Mouse (Mus musculus): ENCODE measurements around the gene Fars2. TPM values are rescaled to one million over a fixed set of nuclear protein-coding genes. Genes with fewer than 3 reads are reported as not detected.

Gene Fars2
- total and polyA plus RNA-seq, 2 experiments from 2014 or later: 54.8 to 78.9 TPM

DNA sequence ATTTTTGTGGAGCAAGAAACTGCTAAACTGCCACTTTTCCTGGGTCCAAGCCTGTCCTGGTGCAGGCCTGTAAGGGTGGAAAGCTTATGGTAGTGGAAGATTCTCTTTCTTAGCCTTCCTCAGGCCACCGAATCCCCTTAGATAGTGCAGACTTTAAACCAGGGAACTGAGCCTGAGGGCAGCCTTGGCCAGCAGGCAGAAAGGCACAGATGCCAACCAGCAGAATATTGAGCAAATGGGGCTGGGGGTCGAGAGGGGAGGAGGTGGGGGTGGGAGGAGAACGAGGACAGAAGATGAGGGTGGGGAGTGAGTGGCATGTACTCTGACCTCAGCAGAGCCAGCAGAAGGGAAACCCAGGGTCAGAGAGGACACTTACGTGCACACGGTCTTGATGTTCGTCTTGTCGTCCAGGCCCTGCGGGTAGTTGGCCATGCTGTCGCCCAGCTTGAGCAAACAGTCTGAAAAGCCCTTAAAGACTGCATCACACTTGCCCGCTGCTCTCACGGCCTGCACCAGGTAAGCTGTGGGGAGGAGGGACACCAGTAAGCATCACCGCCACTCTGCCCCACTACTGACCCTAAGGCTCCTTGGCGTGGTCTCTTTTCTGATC is 612.6 kb downstream of the Fars2 start:
- Histone ChIP-seq H3K4me2 (ENCODE audit: low read depth, low read length) (no peak overlapping the region), H3K9ac (replicated peaks; ENCODE audit: low read depth, low read length) (no peak overlapping the region), H3K4me3 (ENCODE audit: low read depth, low read length) (no peak overlapping the region), H3K4me1 (ENCODE audit: control insufficient read depth, insufficient read depth) (0 out of 2 replicates have a peak, but pooled peaks cover 4% of the 10 kb centered on the region), H3K9me3 (replicated peaks; ENCODE audit: control insufficient read depth, low read length) (no peaks in the 10 kb centered on the region), H3K27ac (ENCODE audit: low read depth) (no peak overlapping the region), H3K27me3 (ENCODE audit: control insufficient read depth, insufficient read depth, low read length) (peaks cover 94% of the 10 kb centered on the region), H3K36me3 (replicated peaks; ENCODE audit: control insufficient read depth, insufficient read depth, low read length) (no peaks in the 10 kb centered on the region)
- ATAC-seq (ENCODE audit: insufficient read depth, low read depth) (no peak), DNase-seq (ENCODE audit: low spot score) (no peak)
- no peak for TF ChIP-seq EP300 (IDR thresholded peaks at IDR 0.05; ENCODE audit: low read depth)
- TF ChIP-seq CTCF (IDR thresholded peaks at IDR 0.05; ENCODE audit: low read depth): no peak
- 36% methylated on average over 13 of the region's 13 CpGs for WGBS

DNA sequence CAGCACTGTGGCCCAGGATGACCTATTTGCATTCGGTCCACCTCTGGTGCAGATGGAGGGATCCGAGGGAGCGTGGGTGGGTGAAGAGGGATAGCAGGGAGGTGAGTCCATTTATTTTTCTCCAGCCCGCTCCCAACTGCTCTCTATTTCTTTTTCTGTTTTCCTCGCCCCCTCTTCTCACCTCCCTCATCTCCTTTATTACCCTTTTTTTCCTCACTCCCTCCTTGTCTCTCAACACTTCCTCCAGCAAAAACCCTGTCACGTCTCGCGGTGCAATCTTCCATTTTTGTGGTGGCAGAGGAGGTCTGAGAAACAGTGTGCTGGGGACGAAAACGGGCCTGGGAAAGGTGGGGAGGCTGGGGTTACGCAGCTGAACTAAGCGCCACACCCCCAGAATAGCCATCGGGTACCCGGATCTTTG is 613.1 kb downstream of the Fars2 start:
- Histone ChIP-seq H3K27ac (ENCODE audit: low read depth) (no peak overlapping the region), H3K27me3 (ENCODE audit: control insufficient read depth, insufficient read depth, low read length) (peaks cover 94% of the 10 kb centered on the region), H3K9ac (replicated peaks; ENCODE audit: low read depth, low read length) (no peak overlapping the region), H3K4me2 (ENCODE audit: low read depth, low read length) (no peak overlapping the region), H3K9me3 (replicated peaks; ENCODE audit: control insufficient read depth, low read length) (no peaks in the 10 kb centered on the region), H3K4me1 (ENCODE audit: control insufficient read depth, insufficient read depth) (0 out of 2 replicates have a peak, but pooled peaks cover 6% of the 10 kb centered on the region), H3K4me3 (ENCODE audit: low read depth, low read length) (no peak overlapping the region), H3K36me3 (replicated peaks; ENCODE audit: control insufficient read depth, insufficient read depth, low read length) (no peaks in the 10 kb centered on the region)
- WGBS: 26% methylated on average over 14 of the region's 14 CpGs
- no peak for DNase-seq (ENCODE audit: low spot score)
- TF ChIP-seq EP300 (IDR thresholded peaks at IDR 0.05; ENCODE audit: low read depth) (no peak), CTCF (IDR thresholded peaks at IDR 0.05; ENCODE audit: low read depth) (no peak)
- no peak for ATAC-seq (ENCODE audit: insufficient read depth, low read depth)

DNA sequence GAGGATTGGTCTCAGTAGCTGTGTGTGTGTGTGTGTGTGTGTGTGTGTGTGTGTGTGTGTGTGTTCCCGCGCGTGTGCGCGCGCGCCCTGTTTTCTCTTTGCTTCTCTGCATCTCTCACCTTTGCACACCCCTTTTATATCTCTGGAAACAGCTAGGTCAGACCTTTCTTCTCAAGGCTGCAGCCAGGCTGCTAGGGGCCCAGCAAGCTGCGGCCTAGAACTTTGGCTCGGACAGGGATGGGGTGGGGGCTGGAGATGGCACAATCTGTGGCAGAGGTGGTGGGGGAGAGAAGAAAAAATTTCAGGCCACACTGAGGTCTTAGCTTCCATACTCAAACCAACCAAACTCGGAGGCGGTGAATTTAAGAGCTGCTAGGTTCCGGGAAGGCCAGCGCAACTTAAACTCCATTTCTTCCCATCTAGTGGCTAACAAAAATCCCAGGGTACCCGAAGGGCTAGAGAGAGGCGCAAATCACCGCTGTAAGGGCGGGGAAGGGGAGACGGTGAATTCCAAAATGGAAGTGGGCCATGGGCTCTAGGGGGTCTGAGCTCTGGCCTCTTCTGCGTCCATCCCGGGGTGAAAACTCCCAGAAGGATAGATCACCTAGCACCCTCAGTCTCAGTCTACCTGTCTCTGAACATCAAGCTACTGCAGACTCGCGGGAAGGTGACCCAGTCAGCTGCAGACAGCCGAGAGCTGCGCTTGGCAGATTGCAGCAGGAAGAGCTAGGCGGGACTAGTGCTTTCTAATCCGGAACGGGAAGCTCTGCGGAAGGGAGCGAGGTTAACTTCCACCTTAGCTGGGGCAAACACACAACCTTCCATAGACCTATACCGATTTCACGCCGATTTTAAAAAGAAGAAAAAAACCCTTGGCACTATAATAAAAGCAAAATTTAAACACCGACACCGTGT is 614.1 kb downstream of the Fars2 start:
- H3K4me2 ChIP-seq (ENCODE audit: low read depth, low read length): peak overlapping the region; percentile 64
- ATAC-seq (ENCODE audit: insufficient read depth, low read depth): no peak; the same call in 1 of the 2 replicates
- H3K9ac ChIP-seq (replicated peaks; ENCODE audit: low read depth, low read length): no peak overlapping the region
- H3K27ac ChIP-seq (ENCODE audit: low read depth): no peak overlapping the region
- H3K36me3 ChIP-seq (replicated peaks; ENCODE audit: control insufficient read depth, insufficient read depth, low read length): no peaks in the 10 kb centered on the region
- peaks cover 14% of the 10 kb centered on the region; the same call in 1 of the 2 replicates for H3K4me1 ChIP-seq (ENCODE audit: control insufficient read depth, insufficient read depth)
- peaks cover 95% of the 10 kb centered on the region for H3K27me3 ChIP-seq (ENCODE audit: control insufficient read depth, insufficient read depth, low read length)
- H3K4me3 ChIP-seq (ENCODE audit: low read depth, low read length): peak overlapping the region; percentile 40
- no peak for DNase-seq (ENCODE audit: low spot score)
- 13% methylated on average over 34 of the region's 34 CpGs for WGBS
- H3K9me3 ChIP-seq (replicated peaks; ENCODE audit: control insufficient read depth, low read length): no peaks in the 10 kb centered on the region
- TF ChIP-seq EP300 (IDR thresholded peaks at IDR 0.05; ENCODE audit: low read depth) (no peak), CTCF (IDR thresholded peaks at IDR 0.05; ENCODE audit: low read depth) (no peak)

DNA sequence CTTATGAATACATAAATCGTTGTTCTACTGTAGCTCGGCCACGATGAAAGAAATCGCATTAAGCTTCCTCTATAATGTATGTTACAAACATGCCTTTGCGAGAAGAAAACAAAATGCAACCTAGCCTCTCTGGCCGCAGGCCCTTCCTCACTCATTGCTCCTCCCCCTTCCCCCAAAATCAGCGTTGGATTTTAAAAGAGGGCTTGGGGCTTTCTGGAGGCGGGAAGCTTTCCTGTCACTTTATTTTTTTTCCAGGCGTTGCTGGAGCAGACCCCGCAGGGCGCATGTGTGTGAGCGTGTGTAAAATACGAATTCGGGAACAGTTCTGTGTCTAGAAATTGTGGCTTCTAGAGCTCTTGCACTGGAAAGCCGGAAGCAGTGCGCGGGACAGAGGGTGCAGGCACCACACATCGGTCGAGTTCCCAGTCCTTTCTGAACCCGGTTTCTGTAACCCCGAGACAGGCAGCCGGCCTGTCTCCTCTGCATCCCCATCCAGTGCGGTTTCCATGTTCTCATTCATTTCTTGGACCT is 614.8 kb downstream of the Fars2 start:
- Histone ChIP-seq H3K36me3 (replicated peaks; ENCODE audit: control insufficient read depth, insufficient read depth, low read length) (no peaks in the 10 kb centered on the region), H3K9me3 (replicated peaks; ENCODE audit: control insufficient read depth, low read length) (no peaks in the 10 kb centered on the region), H3K4me2 (ENCODE audit: low read depth, low read length) (peak overlapping the region; percentile 64), H3K4me3 (ENCODE audit: low read depth, low read length) (peak overlapping the region; percentile 40), H3K27ac (ENCODE audit: low read depth) (no peak overlapping the region), H3K27me3 (ENCODE audit: control insufficient read depth, insufficient read depth, low read length) (peaks cover 95% of the 10 kb centered on the region), H3K9ac (replicated peaks; ENCODE audit: low read depth, low read length) (no peak overlapping the region), H3K4me1 (ENCODE audit: control insufficient read depth, insufficient read depth) (peaks cover 16% of the 10 kb centered on the region; the same call in 1 of the 2 replicates)
- TF ChIP-seq EP300 (IDR thresholded peaks at IDR 0.05; ENCODE audit: low read depth) (no peak), CTCF (IDR thresholded peaks at IDR 0.05; ENCODE audit: low read depth) (no peak)
- under 1% methylated on average over 23 of the region's 23 CpGs for WGBS
- no peak for DNase-seq (ENCODE audit: low spot score)
- ATAC-seq (ENCODE audit: insufficient read depth, low read depth): no peak

- Histone ChIP-seq H3K9ac (replicated peaks; ENCODE audit: low read depth, low read length) (no peak overlapping the region), H3K36me3 (replicated peaks; ENCODE audit: control insufficient read depth, insufficient read depth, low read length) (no peaks in the 10 kb centered on the region), H3K27ac (ENCODE audit: low read depth) (no peak overlapping the region), H3K4me2 (ENCODE audit: low read depth, low read length) (no peak overlapping the region), H3K4me3 (ENCODE audit: low read depth, low read length) (no peak overlapping the region), H3K27me3 (ENCODE audit: control insufficient read depth, insufficient read depth, low read length) (peaks cover 91% of the 10 kb centered on the region), H3K9me3 (replicated peaks; ENCODE audit: control insufficient read depth, low read length) (no peaks in the 10 kb centered on the region), H3K4me1 (ENCODE audit: control insufficient read depth, insufficient read depth) (peaks cover 16% of the 10 kb centered on the region; the same call in 1 of the 2 replicates)
- no peak for TF ChIP-seq CTCF (IDR thresholded peaks at IDR 0.05; ENCODE audit: low read depth)
- TF ChIP-seq EP300 (IDR thresholded peaks at IDR 0.05; ENCODE audit: low read depth): no peak
- 12% methylated on average over 6 of the region's 6 CpGs for WGBS
- DNase-seq (ENCODE audit: low spot score) (no peak), ATAC-seq (ENCODE audit: insufficient read depth, low read depth) (no peak)
Measured at GRCm38 (mm10) chr13:36732891-36733490, 615.8 kb downstream of the Fars2 start.

All from heart, postnatal 0 days (tissue).